Mouse (Mus musculus) liver, embryonic 15.5 days (tissue): ENCODE results near the gene Ccdc71. TPM values are rescaled to one million over a fixed set of nuclear protein-coding genes. Genes with fewer than 3 reads are reported as not detected.

ENCODE experiments used
- ATAC-seq: fragments of 200-750 bp; cut with Nextera tagmentation; 2 replicates; pipeline ENCODE4 v1.8.0; 2017; ENCODE audit warnings: moderate number of reproducible peaks, mild to moderate bottlenecking, moderate library complexity; ENCODE audit not compliant: insufficient read depth
- H3K27ac ChIP-seq: fragments of 300-500 bp; sonication (generic); replicated peaks from 2 replicates; pipeline ENCODE4 v1.5.1; 2015; ENCODE audit warnings: mild to moderate bottlenecking, inconsistent platforms
- H3K27me3 ChIP-seq: fragments of 300-500 bp; sonication (generic); 2 replicates; pipeline ENCODE4 v1.6.1; 2015; ENCODE audit warnings: mild to moderate bottlenecking, inconsistent platforms
- H3K36me3 ChIP-seq: fragments of 300-500 bp; sonication (generic); replicated peaks from 2 replicates; pipeline ENCODE4 v1.6.1; 2015; ENCODE audit warnings: moderate library complexity, mild to moderate bottlenecking, inconsistent platforms
- H3K4me1 ChIP-seq: fragments of 300-500 bp; sonication (generic); replicated peaks from 2 replicates; pipeline ENCODE4 v1.6.1; 2015; ENCODE audit warnings: inconsistent platforms
- H3K4me2 ChIP-seq: fragments of 300-500 bp; sonication (generic); 2 replicates; pipeline ENCODE4 v1.6.1; 2015; ENCODE audit warnings: moderate library complexity, mild to moderate bottlenecking, inconsistent platforms
- H3K4me3 ChIP-seq: fragments of 300-500 bp; sonication (generic); replicated peaks from 2 replicates; pipeline ENCODE4 v1.5.1; 2015; ENCODE audit warnings: mild to moderate bottlenecking, inconsistent platforms
- H3K9ac ChIP-seq: fragments of 300-500 bp; sonication (generic); 2 replicates; pipeline ENCODE4 v1.6.1; 2015; ENCODE audit warnings: moderate library complexity, mild to moderate bottlenecking, inconsistent platforms
- H3K9me3 ChIP-seq: fragments of 300-500 bp; sonication (generic); replicated peaks from 2 replicates; pipeline ENCODE4 v1.6.1; 2016; ENCODE audit warnings: inconsistent platforms
- WGBS: fragments of 180-500 bp; shearing (Covaris S2); methylation state at CpG from one replicate; pipeline ENCODE4 v1.1.7; 2015; ENCODE audit warnings: mixed read lengths; ENCODE audit not compliant: insufficient replicate concordance; 5-methylcytosine and 5-hydroxymethylcytosine counted together
- polyA plus RNA-seq: library from polyadenylated mRNA; unstranded; fragments of >200 nt; fragmentation: Nextera tagmentation; extraction: Ambion mirVana; gene quantifications from 2 replicates; pipeline ENCODE4 v1.2.1, GENCODE M21; 2015

Gene Ccdc71
- polyA plus RNA-seq, 1 experiment from 2014 or later: 18.7 TPM

GRCm38 (mm10) chr9:108459939-108460318 lies 398 bp upstream of the Ccdc71 start:
- Histone ChIP-seq H3K27ac (peak overlapping the region; percentile 85), H3K9me3 (no peaks in the 10 kb centered on the region), H3K4me2 (peak overlapping the region; percentile 88), H3K4me1 (peaks cover 43% of the 10 kb centered on the region), H3K36me3 (peaks cover 21% of the 10 kb centered on the region), H3K27me3 (no peaks in the 10 kb centered on the region), H3K4me3 (peak overlapping the region; percentile 82), H3K9ac (peak overlapping the region; percentile 83; the same call in 1 of the 2 replicates)
- WGBS: 88% methylated on average over 1 of the region's 1 CpGs
- ATAC-seq: no peak; the same call in 1 of the 2 replicates

GRCm38 (mm10) chr9:108461181-108461631 lies 879 bp downstream of the Ccdc71 start, which contains the start of gene Klhdc8b:
Gene Klhdc8b, minus strand, starts transcription at chr9:108461581.
- H3K4me3 ChIP-seq: peak within 1 kb of the TSS; percentile 82
- ATAC-seq: no peak
- H3K4me1 ChIP-seq: peaks cover 36% of the 10 kb centered on the region
- no peaks in the 10 kb centered on the region for H3K27me3 ChIP-seq
- H3K9ac ChIP-seq: peak within 1 kb of the TSS; percentile 83
- H3K36me3 ChIP-seq: peaks cover 30% of the 10 kb centered on the region
- H3K9me3 ChIP-seq: no peaks in the 10 kb centered on the region
- peak within 1 kb of the TSS; percentile 85 for H3K27ac ChIP-seq
- peak within 1 kb of the TSS; percentile 88 for H3K4me2 ChIP-seq
- WGBS: 30% methylated on average over 11 of the region's 11 CpGs

GRCm38 (mm10) chr9:108461675-108462074 lies 1.3 kb downstream of the Ccdc71 start:
- no peak overlapping the region for H3K27ac ChIP-seq
- H3K4me3 ChIP-seq: peak overlapping the region; percentile 82
- 0 out of 2 replicates have a peak overlapping the region, but pooled peaks have one; percentile 83 for H3K9ac ChIP-seq
- ATAC-seq: no peak
- 86% methylated on average over 5 of the region's 5 CpGs for WGBS
- peaks cover 31% of the 10 kb centered on the region for H3K4me1 ChIP-seq
- H3K9me3 ChIP-seq: no peaks in the 10 kb centered on the region
- H3K4me2 ChIP-seq: peak overlapping the region; percentile 88
- H3K27me3 ChIP-seq: no peaks in the 10 kb centered on the region
- peaks cover 30% of the 10 kb centered on the region for H3K36me3 ChIP-seq

- Histone ChIP-seq H3K9ac (no peak overlapping the region), H3K36me3 (peaks cover 30% of the 10 kb centered on the region), H3K9me3 (no peaks in the 10 kb centered on the region), H3K27ac (no peak overlapping the region), H3K4me3 (no peak overlapping the region), H3K4me2 (no peak overlapping the region), H3K27me3 (no peaks in the 10 kb centered on the region), H3K4me1 (peaks cover 29% of the 10 kb centered on the region)
- 81% methylated on average over 10 of the region's 10 CpGs for WGBS
- no peak for ATAC-seq
Measured at GRCm38 (mm10) chr9:108462192-108462591, 1.9 kb downstream of the Ccdc71 start.

- Histone ChIP-seq H3K27me3 (no peaks in the 10 kb centered on the region), H3K27ac (no peak overlapping the region), H3K4me3 (no peak overlapping the region), H3K4me2 (no peak overlapping the region), H3K9ac (no peak overlapping the region), H3K9me3 (no peaks in the 10 kb centered on the region), H3K4me1 (peaks cover 25% of the 10 kb centered on the region), H3K36me3 (peaks cover 30% of the 10 kb centered on the region)
- no peak for ATAC-seq
- 83% methylated on average over 9 of the region's 9 CpGs for WGBS
Measured at GRCm38 (mm10) chr9:108463713-108464112, 3.4 kb downstream of the Ccdc71 start.

- H3K9me3 ChIP-seq: no peaks in the 10 kb centered on the region
- H3K36me3 ChIP-seq: peaks cover 30% of the 10 kb centered on the region
- no peak overlapping the region for H3K4me2 ChIP-seq
- no peak for ATAC-seq
- H3K4me1 ChIP-seq: peaks cover 11% of the 10 kb centered on the region
- WGBS: 74% methylated on average over 2 of the region's 2 CpGs
- H3K4me3 ChIP-seq: no peak overlapping the region
- H3K9ac ChIP-seq: no peak overlapping the region
- H3K27ac ChIP-seq: no peak overlapping the region
- no peaks in the 10 kb centered on the region for H3K27me3 ChIP-seq
Measured at GRCm38 (mm10) chr9:108466219-108466618, 5.9 kb downstream of the Ccdc71 start.

- no peak overlapping the region for H3K4me2 ChIP-seq
- no peak for ATAC-seq
- no peak overlapping the region for H3K9ac ChIP-seq
- H3K36me3 ChIP-seq: peaks cover 13% of the 10 kb centered on the region
- H3K9me3 ChIP-seq: no peaks in the 10 kb centered on the region
- H3K4me1 ChIP-seq: no peaks in the 10 kb centered on the region
- H3K27ac ChIP-seq: no peak overlapping the region
- H3K4me3 ChIP-seq: no peak overlapping the region
- H3K27me3 ChIP-seq: no peaks in the 10 kb centered on the region
- WGBS: 72% methylated on average over 5 of the region's 5 CpGs
Measured at GRCm38 (mm10) chr9:108469430-108469829, 9.1 kb downstream of the Ccdc71 start.

GRCm38 (mm10) chr9:108469845-108470244 lies 9.5 kb downstream of the Ccdc71 start:
- H3K9ac ChIP-seq: no peak overlapping the region
- ATAC-seq: no peak
- H3K4me2 ChIP-seq: no peak overlapping the region
- H3K4me3 ChIP-seq: no peak overlapping the region
- no peaks in the 10 kb centered on the region for H3K4me1 ChIP-seq
- no peak overlapping the region for H3K27ac ChIP-seq
- no peaks in the 10 kb centered on the region for H3K9me3 ChIP-seq
- peaks cover 10% of the 10 kb centered on the region for H3K36me3 ChIP-seq
- WGBS: 56% methylated on average over 4 of the region's 4 CpGs
- no peaks in the 10 kb centered on the region for H3K27me3 ChIP-seq

GRCm38 (mm10) chr9:108474528-108474927 lies 14.2 kb downstream of the Ccdc71 start:
- no peak overlapping the region for H3K9ac ChIP-seq
- peaks cover 16% of the 10 kb centered on the region for H3K27me3 ChIP-seq
- no peaks in the 10 kb centered on the region for H3K9me3 ChIP-seq
- no peak overlapping the region for H3K4me3 ChIP-seq
- WGBS: 62% methylated on average over 1 of the region's 1 CpGs
- no peak for ATAC-seq
- no peaks in the 10 kb centered on the region for H3K36me3 ChIP-seq
- H3K27ac ChIP-seq: no peak overlapping the region
- no peak overlapping the region for H3K4me2 ChIP-seq
- peaks cover 10% of the 10 kb centered on the region for H3K4me1 ChIP-seq

GRCm38 (mm10) chr9:108478638-108479156 lies 18.4 kb downstream of the Ccdc71 start:
- peak overlapping the region; percentile 51 for H3K27ac ChIP-seq
- peak overlapping the region; percentile 27; the same call in 1 of the 2 replicates for H3K9ac ChIP-seq
- H3K9me3 ChIP-seq: no peaks in the 10 kb centered on the region
- no peaks in the 10 kb centered on the region for H3K36me3 ChIP-seq
- peak overlapping the region; percentile 54 for H3K4me3 ChIP-seq
- H3K4me2 ChIP-seq: peak overlapping the region; percentile 60
- peaks cover 20% of the 10 kb centered on the region for H3K4me1 ChIP-seq
- H3K27me3 ChIP-seq: peaks cover 24% of the 10 kb centered on the region
- WGBS: under 1% methylated on average over 20 of the region's 20 CpGs
- ATAC-seq: 0 out of 2 replicates have a peak, but pooled peaks have one; percentile 32

GRCm38 (mm10) chr9:108479241-108479640 lies 18.9 kb downstream of the Ccdc71 start:
- no peak for ATAC-seq
- H3K9me3 ChIP-seq: no peaks in the 10 kb centered on the region
- peak overlapping the region; percentile 60 for H3K4me2 ChIP-seq
- no peaks in the 10 kb centered on the region for H3K36me3 ChIP-seq
- no peak overlapping the region for H3K27ac ChIP-seq
- no peak overlapping the region for H3K4me3 ChIP-seq
- H3K9ac ChIP-seq: no peak overlapping the region
- peaks cover 20% of the 10 kb centered on the region for H3K4me1 ChIP-seq
- WGBS: 34% methylated on average over 11 of the region's 11 CpGs
- H3K27me3 ChIP-seq: peaks cover 24% of the 10 kb centered on the region
